Mouse (Mus musculus): ENCODE measurements at regions not wholly inside any gene's neighbourhood (a gene's known extent, or its start where the extent isn't known, plus 50 kb on each side); places are given as distances from the start of the nearest gene placed in this dataset.

GRCm38 (mm10) chr16:55570097-55570496, 268.6 kb downstream of the Nfkbiz start:
- H3K27ac ChIP-seq: no peak overlapping the region
- 96% methylated on average over 5 of the region's 5 CpGs for WGBS
- H3K4me1 ChIP-seq (replicated peaks): no peaks in the 10 kb centered on the region
- H3K4me2 ChIP-seq (replicated peaks): no peak overlapping the region
- H3K4me3 ChIP-seq (replicated peaks): no peak overlapping the region
- H3K36me3 ChIP-seq: no peaks in the 10 kb centered on the region
- no peaks in the 10 kb centered on the region for H3K9me3 ChIP-seq
- ATAC-seq: no peak
- H3K9ac ChIP-seq (replicated peaks): no peak overlapping the region
- H3K27me3 ChIP-seq: no peaks in the 10 kb centered on the region

DNA sequence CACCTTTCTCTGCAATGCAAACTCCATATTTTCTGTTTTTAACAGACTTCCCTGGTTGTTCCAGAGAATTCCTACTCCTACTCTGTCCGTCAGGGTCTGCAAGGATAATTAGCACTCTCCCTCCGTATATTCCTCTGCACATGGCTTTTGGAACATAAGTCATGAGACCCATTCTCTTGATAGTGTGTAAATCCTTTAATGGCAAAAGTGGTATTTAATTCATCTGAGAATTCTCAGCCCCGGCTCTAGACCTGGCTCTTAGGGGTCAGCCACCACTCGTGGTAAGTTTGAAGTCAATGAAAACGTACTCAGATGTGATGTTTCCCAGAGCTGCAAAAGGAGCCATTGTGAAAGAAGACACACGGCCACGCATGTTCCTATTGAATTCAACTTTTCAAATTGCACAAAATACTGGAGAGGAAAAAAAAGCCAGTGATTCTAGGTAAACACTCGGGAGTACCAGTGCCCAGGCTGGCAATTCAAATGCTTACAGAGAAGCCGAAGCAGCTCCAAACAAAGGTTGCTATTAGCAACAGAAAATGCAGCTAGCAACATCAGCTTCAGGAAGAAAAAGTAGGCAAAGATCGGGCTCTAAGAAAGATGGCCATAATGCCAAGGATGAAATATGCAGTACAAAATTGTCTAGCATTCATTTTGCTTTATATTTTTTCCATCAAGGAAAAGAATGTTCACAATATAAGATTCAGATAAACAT, 258.2 kb upstream of the Zpld1 start:
- 16% methylated on average over 10 of the region's 10 CpGs for WGBS
- Histone ChIP-seq H3K4me3 (replicated peaks) (peak overlapping the region; percentile 19), H3K4me1 (replicated peaks) (peaks cover 10% of the 10 kb centered on the region), H3K27ac (peak overlapping the region; percentile 53; the same call in 1 of the 2 replicates), H3K4me2 (replicated peaks) (peak overlapping the region; percentile 45), H3K36me3 (no peaks in the 10 kb centered on the region), H3K9me3 (no peaks in the 10 kb centered on the region), H3K27me3 (no peaks in the 10 kb centered on the region), H3K9ac (replicated peaks) (0 out of 2 replicates have a peak overlapping the region, but pooled peaks have one; percentile 1)
- peak; percentile 85 for ATAC-seq

DNA sequence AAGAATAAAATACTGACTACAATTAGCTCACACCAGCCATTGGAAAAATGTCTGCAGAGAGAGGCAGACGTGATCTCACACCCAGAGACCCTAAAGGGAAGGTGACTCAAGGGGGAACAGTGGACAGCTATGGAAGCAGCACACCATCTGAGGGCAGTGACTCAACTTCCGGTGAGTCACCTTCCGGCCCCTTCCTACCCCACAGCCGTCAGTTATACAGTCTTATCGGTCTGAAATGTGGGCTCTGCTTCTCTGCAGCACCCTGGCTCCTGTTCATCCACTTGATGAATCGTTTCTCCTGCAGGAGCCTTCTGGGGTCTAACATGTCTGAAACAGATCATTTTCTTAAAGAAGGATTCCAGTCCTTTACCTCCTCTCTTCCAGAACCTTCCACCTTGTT, 257.4 kb upstream of the Zpld1 start:
- H3K27ac ChIP-seq: no peak overlapping the region
- no peak for ATAC-seq
- no peak overlapping the region for H3K4me2 ChIP-seq (replicated peaks)
- 91% methylated on average over 6 of the region's 6 CpGs for WGBS
- H3K9ac ChIP-seq (replicated peaks): no peak overlapping the region
- H3K9me3 ChIP-seq: no peaks in the 10 kb centered on the region
- no peaks in the 10 kb centered on the region for H3K36me3 ChIP-seq
- H3K27me3 ChIP-seq: no peaks in the 10 kb centered on the region
- H3K4me3 ChIP-seq (replicated peaks): no peak overlapping the region
- peaks cover 16% of the 10 kb centered on the region for H3K4me1 ChIP-seq (replicated peaks)

DNA sequence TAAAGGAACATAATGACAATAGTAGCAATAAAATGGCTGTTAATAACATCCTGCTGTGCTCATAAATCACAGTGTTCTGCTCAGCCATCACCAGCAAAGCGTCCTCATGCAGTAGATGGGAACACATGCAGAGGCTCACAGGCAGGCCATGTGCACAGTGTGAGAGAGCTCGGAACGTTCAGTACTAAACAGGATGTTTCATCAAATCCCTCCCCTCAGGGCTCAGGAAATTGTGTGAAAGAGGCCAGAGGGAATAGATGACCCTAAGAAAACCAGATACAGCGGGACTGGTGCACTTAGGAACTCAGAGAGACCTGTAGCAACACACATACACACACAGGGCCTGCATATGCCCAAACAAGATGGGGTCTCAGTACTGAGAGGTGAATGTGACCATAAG, 256.1 kb upstream of the Zpld1 start:
- Histone ChIP-seq H3K27me3 (no peaks in the 10 kb centered on the region), H3K4me3 (replicated peaks) (no peak overlapping the region), H3K9ac (replicated peaks) (no peak overlapping the region), H3K36me3 (no peaks in the 10 kb centered on the region), H3K4me1 (replicated peaks) (peaks cover 16% of the 10 kb centered on the region), H3K9me3 (no peaks in the 10 kb centered on the region), H3K4me2 (replicated peaks) (no peak overlapping the region), H3K27ac (no peak overlapping the region)
- no peak for ATAC-seq
- 82% methylated on average over 4 of the region's 4 CpGs for WGBS

DNA sequence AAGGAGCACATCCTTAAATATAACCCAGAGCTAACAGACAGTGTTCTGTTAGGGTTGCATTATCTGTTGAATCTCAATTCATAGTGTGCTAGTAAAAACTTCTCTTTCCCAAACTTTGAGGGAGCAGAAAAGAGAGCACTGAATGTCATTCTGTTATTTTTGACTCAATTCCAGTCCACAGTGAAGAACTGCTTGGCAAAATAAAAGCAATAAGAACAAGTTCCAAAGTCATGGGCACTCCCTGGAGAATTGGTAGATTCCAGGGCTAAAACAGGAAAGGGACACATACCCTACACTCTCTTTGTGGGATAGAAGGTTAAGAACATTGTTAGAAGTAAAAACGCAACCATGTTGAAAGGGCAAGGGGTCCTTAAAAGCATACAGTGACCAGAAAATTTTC, 253.6 kb upstream of the Zpld1 start:
- no peaks in the 10 kb centered on the region for H3K9me3 ChIP-seq
- H3K27me3 ChIP-seq: no peaks in the 10 kb centered on the region
- ATAC-seq: no peak
- WGBS: 95% methylated on average over 1 of the region's 1 CpGs
- no peak overlapping the region for H3K27ac ChIP-seq
- no peak overlapping the region for H3K4me2 ChIP-seq (replicated peaks)
- H3K4me3 ChIP-seq (replicated peaks): no peak overlapping the region
- H3K9ac ChIP-seq (replicated peaks): no peak overlapping the region
- H3K4me1 ChIP-seq (replicated peaks): peaks cover 16% of the 10 kb centered on the region
- no peaks in the 10 kb centered on the region for H3K36me3 ChIP-seq

- Histone ChIP-seq H3K9me3 (no peaks in the 10 kb centered on the region), H3K4me3 (replicated peaks) (no peak overlapping the region), H3K4me1 (replicated peaks) (peaks cover 11% of the 10 kb centered on the region), H3K27me3 (no peaks in the 10 kb centered on the region), H3K9ac (replicated peaks) (no peak overlapping the region), H3K4me2 (replicated peaks) (no peak overlapping the region), H3K27ac (no peak overlapping the region), H3K36me3 (no peaks in the 10 kb centered on the region)
- WGBS: 28% methylated on average over 4 of the region's 4 CpGs
- peak; percentile 67 for ATAC-seq
Measured at GRCm38 (mm10) chr16:55550649-55551312, 253.0 kb upstream of the Zpld1 start.

DNA sequence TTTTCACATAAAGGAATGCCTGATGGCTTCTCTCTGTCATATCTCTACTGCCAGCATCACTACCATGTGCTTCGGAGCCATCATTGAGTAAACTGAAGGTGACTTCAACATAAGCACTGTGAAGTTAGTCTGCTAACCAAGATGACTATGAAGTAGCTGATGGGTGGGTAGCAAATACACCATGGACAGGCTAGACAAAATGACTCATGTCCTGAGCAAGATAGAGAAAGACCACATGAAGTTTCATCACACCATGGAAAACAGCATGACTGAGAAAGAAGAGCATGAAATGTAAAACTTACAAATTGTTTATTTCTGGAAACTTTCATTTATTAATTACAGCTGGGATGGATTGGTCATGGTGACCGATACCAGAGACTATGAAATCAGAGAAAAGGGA, 249.3 kb upstream of the Zpld1 start:
- no peaks in the 10 kb centered on the region for H3K36me3 ChIP-seq
- peaks cover 10% of the 10 kb centered on the region for H3K4me1 ChIP-seq (replicated peaks)
- H3K4me3 ChIP-seq (replicated peaks): no peak overlapping the region
- no peaks in the 10 kb centered on the region for H3K27me3 ChIP-seq
- ATAC-seq: no peak
- H3K9ac ChIP-seq (replicated peaks): no peak overlapping the region
- H3K4me2 ChIP-seq (replicated peaks): no peak overlapping the region
- H3K9me3 ChIP-seq: no peaks in the 10 kb centered on the region
- no peak overlapping the region for H3K27ac ChIP-seq
- WGBS: 95% methylated on average over 2 of the region's 2 CpGs

GRCm38 (mm10) chr16:55540336-55541015, 242.7 kb upstream of the Zpld1 start:
- ATAC-seq: no peak
- Histone ChIP-seq H3K36me3 (no peaks in the 10 kb centered on the region), H3K4me1 (replicated peaks) (no peaks in the 10 kb centered on the region), H3K27ac (no peak overlapping the region), H3K27me3 (no peaks in the 10 kb centered on the region), H3K9ac (replicated peaks) (no peak overlapping the region), H3K4me3 (replicated peaks) (no peak overlapping the region), H3K9me3 (no peaks in the 10 kb centered on the region), H3K4me2 (replicated peaks) (no peak overlapping the region)
- 87% methylated on average over 3 of the region's 3 CpGs for WGBS

- H3K4me3 ChIP-seq (replicated peaks): no peak overlapping the region
- H3K27ac ChIP-seq: no peak overlapping the region
- H3K9me3 ChIP-seq: no peaks in the 10 kb centered on the region
- H3K27me3 ChIP-seq: no peaks in the 10 kb centered on the region
- no peak for ATAC-seq
- H3K4me2 ChIP-seq (replicated peaks): no peak overlapping the region
- H3K36me3 ChIP-seq: no peaks in the 10 kb centered on the region
- no peaks in the 10 kb centered on the region for H3K4me1 ChIP-seq (replicated peaks)
- no peak overlapping the region for H3K9ac ChIP-seq (replicated peaks)
- WGBS: 85% methylated on average over 1 of the region's 1 CpGs
Measured at GRCm38 (mm10) chr16:55539179-55539578, 241.4 kb upstream of the Zpld1 start.

- H3K36me3 ChIP-seq: no peaks in the 10 kb centered on the region
- 90% methylated on average over 5 of the region's 5 CpGs for WGBS
- H3K27ac ChIP-seq: no peak overlapping the region
- ATAC-seq: no peak
- no peaks in the 10 kb centered on the region for H3K27me3 ChIP-seq
- no peak overlapping the region for H3K4me3 ChIP-seq (replicated peaks)
- no peaks in the 10 kb centered on the region for H3K9me3 ChIP-seq
- H3K4me2 ChIP-seq (replicated peaks): no peak overlapping the region
- no peaks in the 10 kb centered on the region for H3K4me1 ChIP-seq (replicated peaks)
- no peak overlapping the region for H3K9ac ChIP-seq (replicated peaks)
Measured at GRCm38 (mm10) chr16:55537548-55537947, 239.8 kb upstream of the Zpld1 start.

DNA sequence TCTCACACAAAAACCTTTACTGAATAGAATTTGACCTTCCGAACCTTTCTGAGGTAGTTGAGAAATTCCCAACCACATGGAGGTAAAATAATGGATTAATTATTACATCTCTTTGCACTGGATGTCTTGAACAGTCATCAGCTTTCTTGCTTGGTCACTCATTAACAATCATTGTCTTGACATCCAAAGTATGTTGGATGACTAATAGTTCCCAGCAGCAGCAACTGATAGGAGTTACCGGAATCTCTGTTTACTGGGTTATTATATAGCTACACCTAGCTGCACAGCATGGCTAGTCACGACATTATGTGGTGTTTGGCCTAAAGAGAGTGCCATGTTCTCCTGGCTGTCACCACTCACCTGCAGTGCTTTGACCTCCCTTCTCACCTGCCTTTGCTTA, 234.9 kb upstream of the Zpld1 start:
- Histone ChIP-seq H3K27me3 (no peaks in the 10 kb centered on the region), H3K9ac (replicated peaks) (no peak overlapping the region), H3K4me1 (replicated peaks) (no peaks in the 10 kb centered on the region), H3K4me3 (replicated peaks) (no peak overlapping the region), H3K9me3 (no peaks in the 10 kb centered on the region), H3K36me3 (no peaks in the 10 kb centered on the region), H3K27ac (no peak overlapping the region), H3K4me2 (replicated peaks) (no peak overlapping the region)
- 92% methylated on average over 3 of the region's 3 CpGs for WGBS
- no peak for ATAC-seq

GRCm38 (mm10) chr16:55530844-55531243, 233.1 kb upstream of the Zpld1 start:
- Histone ChIP-seq H3K9ac (replicated peaks) (no peak overlapping the region), H3K27me3 (no peaks in the 10 kb centered on the region), H3K4me2 (replicated peaks) (no peak overlapping the region), H3K36me3 (no peaks in the 10 kb centered on the region), H3K9me3 (no peaks in the 10 kb centered on the region), H3K4me3 (replicated peaks) (no peak overlapping the region), H3K4me1 (replicated peaks) (no peaks in the 10 kb centered on the region), H3K27ac (no peak overlapping the region)
- ATAC-seq: no peak
